Comparison of ENCODE assay signal across 8 mouse cellular contexts in the genomic region with DNA sequence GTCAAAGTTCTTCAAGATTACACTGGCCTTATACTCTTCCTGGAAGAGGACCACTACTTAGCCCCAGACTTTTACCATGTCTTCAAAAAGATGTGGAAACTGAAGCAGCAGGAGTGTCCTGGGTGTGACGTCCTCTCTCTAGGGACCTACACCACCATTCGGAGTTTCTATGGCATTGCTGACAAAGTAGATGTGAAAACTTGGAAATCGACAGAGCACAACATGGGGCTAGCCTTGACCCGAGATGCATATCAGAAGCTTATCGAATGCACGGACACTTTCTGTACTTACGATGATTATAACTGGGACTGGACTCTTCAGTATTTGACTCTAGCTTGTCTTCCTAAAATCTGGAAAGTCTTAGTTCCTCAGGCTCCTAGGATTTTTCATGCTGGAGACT. TPM values are rescaled to one million over a fixed set of nuclear protein-coding genes. Genes with fewer than 3 reads are reported as not detected.
A peak's percentile ranks its signal among the peaks of the same experiment; 100 is the strongest.
DNase-seq lines count a peak whose midpoint lies in the region; ATAC-seq lines count a peak whose summit lies in the region.

No protein-coding gene starts in this region.

- no peaks in the 10 kb centered on the region for H3K27me3 ChIP-seq in kidney, embryonic 15.5 days
- H3K27me3 ChIP-seq in embryonic facial prominence, embryonic 10.5 days (replicated peaks; ENCODE audit: low read depth, poor library complexity, severe bottlenecking), result no peaks in the 10 kb centered on the region
- no peaks in the 10 kb centered on the region for H3K27me3 ChIP-seq in hindbrain, embryonic 13.5 days
- H3K27me3 ChIP-seq in midbrain, embryonic 13.5 days, result no peaks in the 10 kb centered on the region

- H3K4me3 ChIP-seq in kidney, embryonic 15.5 days (replicated peaks), result peak overlapping the region; percentile 67
- peak overlapping the region; percentile 88 for H3K4me3 ChIP-seq in embryonic facial prominence, embryonic 10.5 days
- H3K4me3 ChIP-seq in hindbrain, embryonic 13.5 days, result peak overlapping the region; percentile 90
- H3K4me3 ChIP-seq in midbrain, embryonic 13.5 days (replicated peaks), result peak overlapping the region; percentile 90

- H3K9me3 ChIP-seq in kidney, embryonic 15.5 days (replicated peaks), result no peaks in the 10 kb centered on the region
- no peaks in the 10 kb centered on the region for H3K9me3 ChIP-seq in embryonic facial prominence, embryonic 10.5 days
- H3K9me3 ChIP-seq in hindbrain, embryonic 13.5 days, result no peaks in the 10 kb centered on the region
- H3K9me3 ChIP-seq in midbrain, embryonic 13.5 days, result no peaks in the 10 kb centered on the region

- peaks cover 19% of the 10 kb centered on the region for H3K4me1 ChIP-seq in kidney, embryonic 15.5 days
- peaks cover 29% of the 10 kb centered on the region for H3K4me1 ChIP-seq in embryonic facial prominence, embryonic 10.5 days
- H3K4me1 ChIP-seq in hindbrain, embryonic 13.5 days (replicated peaks), result peaks cover 30% of the 10 kb centered on the region
- peaks cover 28% of the 10 kb centered on the region for H3K4me1 ChIP-seq in midbrain, embryonic 13.5 days (replicated peaks)

- no peak for DNase-seq in kidney, adult 11 months
- no peak for DNase-seq in embryonic facial prominence, embryonic 10.5 days (ENCODE audit: low spot score)
- DNase-seq in layer of hippocampus, adult 9-11 months, result no peak
- DNase-seq in layer of hippocampus, postnatal 25 days (ENCODE audit: extremely low spot score in 1 of 2, low spot score in 1 of 2), result no peak
- DNase-seq in gastrocnemius, postnatal 14 days, result no peak

- H3K9ac ChIP-seq in kidney, embryonic 15.5 days, result peak overlapping the region; percentile 89
- H3K9ac ChIP-seq in hindbrain, embryonic 13.5 days, result peak overlapping the region; percentile 96
- peak overlapping the region; percentile 92 for H3K9ac ChIP-seq in midbrain, embryonic 13.5 days (replicated peaks)

- WGBS in kidney, embryonic 15.5 days, result 76% methylated on average over 7 of the region's 7 CpGs
- WGBS in embryonic facial prominence, embryonic 10.5 days, result 76% methylated on average over 7 of the region's 7 CpGs
- 74% methylated on average over 7 of the region's 7 CpGs for WGBS in hindbrain, embryonic 13.5 days
- WGBS in midbrain, embryonic 13.5 days, result 77% methylated on average over 7 of the region's 7 CpGs

- intact Hi-C loops in gastrocnemius, postnatal 14 days (cut with DNase I; ENCODE audit: low total_unique reads), result loop anchor here (10.0 kb wide), 1 partner anchor 409 kb away; no protein-coding TSS in a partner anchor

- ATAC-seq in kidney, embryonic 15.5 days (replicated peaks; ENCODE audit: low FRiP score), result no peak
- ATAC-seq in hindbrain, embryonic 13.5 days (ENCODE audit: low FRiP score), result no peak
- no peak for ATAC-seq in midbrain, embryonic 13.5 days

- peaks cover 46% of the 10 kb centered on the region for H3K36me3 ChIP-seq in kidney, embryonic 15.5 days
- H3K36me3 ChIP-seq in embryonic facial prominence, embryonic 10.5 days (replicated peaks), result peaks cover 52% of the 10 kb centered on the region
- H3K36me3 ChIP-seq in hindbrain, embryonic 13.5 days, result peaks cover 26% of the 10 kb centered on the region
- peaks cover 28% of the 10 kb centered on the region for H3K36me3 ChIP-seq in midbrain, embryonic 13.5 days

- H3K4me2 ChIP-seq in kidney, embryonic 15.5 days, result peak overlapping the region; percentile 80
- peak overlapping the region; percentile 67 for H3K4me2 ChIP-seq in hindbrain, embryonic 13.5 days
- peak overlapping the region; percentile 90 for H3K4me2 ChIP-seq in midbrain, embryonic 13.5 days (replicated peaks)

- 0 out of 2 replicates have a peak overlapping the region, but pooled peaks have one; percentile 91 for H3K27ac ChIP-seq in kidney, embryonic 15.5 days
- 0 out of 2 replicates have a peak overlapping the region, but pooled peaks have one; percentile 93 for H3K27ac ChIP-seq in embryonic facial prominence, embryonic 10.5 days (replicated peaks)
- H3K27ac ChIP-seq in hindbrain, embryonic 13.5 days, result no peak overlapping the region
- H3K27ac ChIP-seq in midbrain, embryonic 13.5 days, result no peak overlapping the region

RNA-seq across cellular contexts. Expression of gene Mgat2, which starts 1.4 kb away (rescaled TPM):
- polyA plus RNA-seq in kidney, embryonic 15.5 days (2015; fragmentation: Nextera tagmentation; extraction: Ambion mirVana), result 52.6 and 55.9 TPM in 2 replicates
- 29.6 and 30.4 TPM in 2 replicates for polyA plus RNA-seq in embryonic facial prominence, embryonic 10.5 days (2016; fragmentation: Nextera tagmentation; extraction: Ambion mirVana)
- polyA plus RNA-seq in hindbrain, embryonic 13.5 days (2015; fragmentation: Nextera tagmentation; extraction: Ambion mirVana), result 32.8 and 34.1 TPM in 2 replicates
- polyA plus RNA-seq in midbrain, embryonic 13.5 days (2015; fragmentation: Nextera tagmentation; extraction: Ambion mirVana), result 32.0 and 35.0 TPM in 2 replicates
- 10 to 100 TPM; 27.4 to 29.6 TPM for total RNA-seq in layer of hippocampus, postnatal 25 days (2021)
- 10 to 100 TPM; 11.7 to 16.1 TPM for total RNA-seq in gastrocnemius, postnatal 14 days (2021)

RNA-seq across cellular contexts. Expression of gene Rpl36al, which starts 1.5 kb away (rescaled TPM):
- polyA plus RNA-seq in kidney, embryonic 15.5 days (2015; fragmentation: Nextera tagmentation; extraction: Ambion mirVana), result 569 and 677 TPM in 2 replicates
- polyA plus RNA-seq in embryonic facial prominence, embryonic 10.5 days (2016; fragmentation: Nextera tagmentation; extraction: Ambion mirVana), result 553 and 593 TPM in 2 replicates
- polyA plus RNA-seq in hindbrain, embryonic 13.5 days (2015; fragmentation: Nextera tagmentation; extraction: Ambion mirVana), result 410 and 412 TPM in 2 replicates
- polyA plus RNA-seq in midbrain, embryonic 13.5 days (2015; fragmentation: Nextera tagmentation; extraction: Ambion mirVana), result 369 and 374 TPM in 2 replicates
- total RNA-seq in layer of hippocampus, postnatal 25 days (2021), result 100 to 1,000 TPM; 177 to 208 TPM
- 100 to 1,000 TPM; 324 to 375 TPM for total RNA-seq in gastrocnemius, postnatal 14 days (2021)

RNA-seq across cellular contexts. Expression of gene Gm49383, which starts 11.5 kb away (rescaled TPM):
- 33.1 and 33.6 TPM in 2 replicates for polyA plus RNA-seq in kidney, embryonic 15.5 days (2015; fragmentation: Nextera tagmentation; extraction: Ambion mirVana)
- polyA plus RNA-seq in embryonic facial prominence, embryonic 10.5 days (2016; fragmentation: Nextera tagmentation; extraction: Ambion mirVana), result 57.7 and 57.9 TPM in 2 replicates
- polyA plus RNA-seq in hindbrain, embryonic 13.5 days (2015; fragmentation: Nextera tagmentation; extraction: Ambion mirVana), result 16.8 and 18.8 TPM in 2 replicates
- polyA plus RNA-seq in midbrain, embryonic 13.5 days (2015; fragmentation: Nextera tagmentation; extraction: Ambion mirVana), result 20.7 and 24.5 TPM in 2 replicates
- total RNA-seq in layer of hippocampus, postnatal 25 days (2021), result 1 to 10 TPM; 3.4 to 7.7 TPM
- total RNA-seq in gastrocnemius, postnatal 14 days (2021), result 1 to 10 TPM; 1.5 to 2.8 TPM

RNA-seq across cellular contexts. Expression of gene Dnaaf2, which starts 12.9 kb away (rescaled TPM):
- polyA plus RNA-seq in kidney, embryonic 15.5 days (2015; fragmentation: Nextera tagmentation; extraction: Ambion mirVana), result 9.5 and 11.2 TPM in 2 replicates
- polyA plus RNA-seq in embryonic facial prominence, embryonic 10.5 days (2016; fragmentation: Nextera tagmentation; extraction: Ambion mirVana), result 15.4 and 17.0 TPM in 2 replicates
- 7.8 and 8.9 TPM in 2 replicates for polyA plus RNA-seq in hindbrain, embryonic 13.5 days (2015; fragmentation: Nextera tagmentation; extraction: Ambion mirVana)
- polyA plus RNA-seq in midbrain, embryonic 13.5 days (2015; fragmentation: Nextera tagmentation; extraction: Ambion mirVana), result 8.2 and 8.9 TPM in 2 replicates
- 1 to 10 TPM; 1.9 to 2.1 TPM for total RNA-seq in layer of hippocampus, postnatal 25 days (2021)
- total RNA-seq in gastrocnemius, postnatal 14 days (2021), result under 1 TPM; 0.24 to 0.66 TPM

RNA-seq across cellular contexts. Expression of gene Lrr1, which starts 16.8 kb away (rescaled TPM):
- 22.6 and 26.2 TPM in 2 replicates for polyA plus RNA-seq in kidney, embryonic 15.5 days (2015; fragmentation: Nextera tagmentation; extraction: Ambion mirVana)
- polyA plus RNA-seq in embryonic facial prominence, embryonic 10.5 days (2016; fragmentation: Nextera tagmentation; extraction: Ambion mirVana), result 29.4 and 31.2 TPM in 2 replicates
- 4.6 and 5.5 TPM in 2 replicates for polyA plus RNA-seq in hindbrain, embryonic 13.5 days (2015; fragmentation: Nextera tagmentation; extraction: Ambion mirVana)
- polyA plus RNA-seq in midbrain, embryonic 13.5 days (2015; fragmentation: Nextera tagmentation; extraction: Ambion mirVana), result 9.7 and 11.0 TPM in 2 replicates
- total RNA-seq in layer of hippocampus, postnatal 25 days (2021), result not detected
- under 1 TPM; 0.27 to 0.31 TPM for total RNA-seq in gastrocnemius, postnatal 14 days (2021)

Comparison
In these comparisons a context has a peak if more than half of its experiments do, and no peak if none do; other contexts are left out.
1. H3K27ac ChIP-seq: peak in kidney, embryonic 15.5 days (single experiment) and embryonic facial prominence, embryonic 10.5 days (single experiment); none in hindbrain, embryonic 13.5 days (single experiment) and midbrain, embryonic 13.5 days (single experiment).
2. Peak in every context shown above with its lines, with median percentiles within 50 percentile points of each other: H3K4me2 ChIP-seq, H3K4me3 ChIP-seq and H3K9ac ChIP-seq.